Mouse (Mus musculus): ENCODE measurements at regions not wholly inside any gene's neighbourhood (a gene's known extent, or its start where the extent isn't known, plus 50 kb on each side); places are given as distances from the start of the nearest gene placed in this dataset.

DNA sequence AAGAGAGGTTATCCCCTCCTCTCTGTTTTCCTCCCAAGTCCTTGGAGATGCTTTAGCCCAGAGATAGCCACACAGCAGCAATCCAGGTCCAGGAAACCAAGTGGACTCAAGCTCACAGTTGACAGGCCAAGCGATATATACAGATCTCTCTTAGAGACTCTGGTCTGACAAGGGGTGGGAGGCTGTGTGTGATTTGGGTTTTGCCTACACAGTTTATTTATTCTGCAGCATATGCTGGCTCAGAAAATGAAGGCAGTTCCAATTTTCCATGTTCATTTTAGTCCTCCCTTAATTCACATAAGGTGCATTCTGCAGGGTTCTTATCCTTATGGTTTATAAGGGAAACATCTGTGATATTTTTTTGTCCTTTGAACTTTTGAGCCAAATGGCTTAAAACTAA is 595.0 kb upstream of the Apob start:
- no peak for DNase-seq (ENCODE audit: low spot score)

DNA sequence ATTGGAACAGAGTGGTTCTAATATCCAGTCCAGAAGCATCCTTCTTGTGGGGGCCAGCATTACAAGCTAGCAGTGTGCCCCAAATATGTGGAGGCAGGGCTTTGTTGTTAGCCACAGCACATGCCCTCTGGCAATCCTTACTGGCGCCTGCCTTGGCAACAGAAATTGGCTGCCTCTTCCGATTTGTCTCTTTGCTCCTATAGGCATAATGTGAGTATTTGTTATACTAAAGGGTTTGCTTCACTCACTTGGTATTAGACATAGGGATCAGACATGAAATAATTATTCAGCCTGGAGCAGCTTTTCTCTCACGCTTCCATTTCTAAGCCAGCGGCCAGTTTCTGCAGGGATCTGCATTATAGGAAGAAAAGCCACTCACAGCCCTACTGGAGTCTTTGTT is 573.6 kb upstream of the Apob start:
- DNase-seq (ENCODE audit: low spot score), result no peak

DNA sequence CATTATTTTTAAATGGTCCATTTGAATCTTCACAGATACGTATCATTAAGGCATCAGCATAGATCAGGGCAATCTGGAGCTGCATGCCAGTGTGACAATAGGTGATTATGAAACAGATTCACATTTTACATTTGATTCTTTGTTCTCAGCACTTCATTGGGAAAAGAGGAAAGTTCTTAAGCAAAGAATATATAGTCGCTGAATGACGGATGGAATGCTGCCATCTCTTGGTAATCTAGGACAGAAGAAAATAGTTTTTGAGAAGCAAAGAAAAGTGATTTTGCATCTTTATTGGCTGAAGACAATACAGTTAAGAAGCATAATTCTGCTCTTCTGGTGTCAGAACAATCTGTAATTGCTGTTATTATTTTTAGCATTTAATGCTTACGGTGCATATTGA is 565.6 kb upstream of the Apob start:
- no peak for DNase-seq (ENCODE audit: low spot score)

DNA sequence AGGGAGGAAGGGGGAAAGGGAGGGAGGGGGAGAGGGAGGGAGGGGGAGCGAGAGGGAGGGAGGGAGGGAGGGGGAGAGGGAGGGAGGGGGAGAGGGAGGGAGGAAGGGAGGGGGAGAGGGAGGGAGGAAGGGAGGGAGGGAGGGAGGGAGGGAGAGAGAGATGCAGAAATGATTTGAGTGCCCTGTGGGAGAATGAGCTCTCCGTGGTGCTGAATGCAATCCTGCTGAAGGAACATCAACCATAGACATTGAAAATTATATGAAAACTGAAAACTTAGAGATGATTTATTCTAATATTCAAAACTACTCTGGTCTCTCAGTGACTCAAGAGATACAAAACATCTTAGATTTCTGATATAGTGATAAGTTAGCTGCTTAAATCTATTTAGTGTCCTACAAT is 557.2 kb upstream of the Apob start:
- no peak for DNase-seq (ENCODE audit: low spot score)

DNA sequence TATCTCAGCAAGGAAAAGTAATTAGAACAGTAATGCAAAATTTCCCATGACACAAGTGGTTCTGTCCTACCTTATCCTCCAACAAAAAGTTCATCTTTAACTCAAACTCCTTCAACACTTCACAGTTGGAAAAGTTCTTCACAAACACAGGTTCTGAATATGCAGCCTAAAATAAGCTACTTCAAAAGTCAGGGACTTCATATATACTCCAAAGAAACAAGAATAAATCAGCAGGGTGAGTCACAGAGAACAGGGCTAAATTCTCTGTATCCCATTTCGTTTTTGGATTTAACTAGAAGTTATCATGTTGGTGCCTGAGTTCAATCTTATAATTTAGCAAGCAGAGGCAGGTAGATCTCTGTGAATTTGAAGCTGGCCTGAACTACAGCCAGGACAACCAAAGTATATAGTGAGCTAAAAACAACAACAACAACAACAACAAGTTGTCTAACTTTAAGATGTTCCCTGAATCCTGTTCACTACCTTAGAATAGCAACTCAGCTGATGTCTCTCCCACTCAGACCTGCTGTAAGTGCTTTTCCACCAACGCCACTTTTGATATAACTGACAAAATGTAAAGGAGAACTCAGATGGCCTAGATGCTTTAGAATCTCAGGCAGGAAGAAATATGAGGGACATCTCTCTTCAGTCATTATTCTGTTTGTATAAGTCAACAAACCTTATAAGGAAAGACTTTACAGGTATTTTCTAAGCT is 555.5 kb upstream of the Apob start:
- no peak for DNase-seq (ENCODE audit: low spot score)

DNA sequence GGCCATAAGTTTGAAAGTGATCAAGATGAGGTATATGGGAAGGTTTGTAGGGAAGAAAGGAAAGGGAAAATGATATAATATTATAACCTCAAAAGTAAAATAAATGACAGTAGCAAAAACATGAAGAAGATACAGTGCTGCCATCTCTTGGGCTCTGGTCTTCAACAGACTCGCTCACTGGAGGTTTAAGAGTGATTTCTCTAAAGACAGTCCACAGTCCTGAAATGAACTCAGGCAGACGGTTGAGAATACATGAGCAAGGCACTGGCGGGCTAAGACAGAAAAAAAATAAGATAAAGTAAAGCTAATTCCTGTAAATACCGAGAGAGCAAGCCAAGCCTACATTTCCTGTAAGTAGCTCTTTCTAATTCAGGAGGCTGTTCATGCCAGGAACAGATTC is 546.5 kb upstream of the Apob start:
- no peak for DNase-seq (ENCODE audit: low spot score)

DNA sequence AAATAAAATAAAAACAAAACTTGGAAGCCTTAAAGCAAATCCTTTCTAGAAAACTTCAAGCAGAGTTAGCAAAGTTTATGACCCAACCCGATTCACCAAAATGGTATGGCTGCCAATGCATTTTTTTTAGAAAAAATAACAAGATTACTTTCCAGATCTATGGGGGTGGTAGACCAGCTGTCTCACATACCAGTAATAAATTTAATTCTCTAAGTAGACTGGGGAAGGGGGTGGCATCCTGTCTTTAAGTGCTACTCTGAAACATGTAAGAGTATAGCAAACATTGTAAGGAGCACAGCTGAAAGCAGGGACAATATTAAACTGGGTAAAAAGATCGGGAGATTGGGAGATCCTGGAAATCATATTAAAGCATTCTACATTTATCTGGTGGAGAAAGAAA is 532.2 kb upstream of the Apob start:
- no peak for DNase-seq (ENCODE audit: low spot score)

DNA sequence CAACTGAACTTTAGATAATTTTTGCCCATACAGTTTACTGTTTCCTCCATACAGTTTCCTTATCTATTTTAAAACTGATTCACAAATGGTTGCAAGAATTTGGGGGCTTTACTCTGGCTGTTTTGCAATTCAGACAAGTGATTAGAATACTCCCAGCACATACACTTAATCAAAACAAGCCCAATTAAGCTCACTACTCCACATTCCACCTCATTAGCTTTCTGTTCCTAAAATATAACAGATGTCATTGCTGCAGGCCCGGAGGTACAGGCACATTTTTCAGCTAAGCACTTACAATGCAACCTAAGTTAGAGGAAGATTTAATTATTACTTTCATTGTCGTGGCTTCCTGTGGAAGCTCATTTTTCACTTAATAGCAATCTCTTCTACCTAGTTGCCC is 526.9 kb upstream of the Apob start:
- no peak for DNase-seq (ENCODE audit: low spot score)

DNA sequence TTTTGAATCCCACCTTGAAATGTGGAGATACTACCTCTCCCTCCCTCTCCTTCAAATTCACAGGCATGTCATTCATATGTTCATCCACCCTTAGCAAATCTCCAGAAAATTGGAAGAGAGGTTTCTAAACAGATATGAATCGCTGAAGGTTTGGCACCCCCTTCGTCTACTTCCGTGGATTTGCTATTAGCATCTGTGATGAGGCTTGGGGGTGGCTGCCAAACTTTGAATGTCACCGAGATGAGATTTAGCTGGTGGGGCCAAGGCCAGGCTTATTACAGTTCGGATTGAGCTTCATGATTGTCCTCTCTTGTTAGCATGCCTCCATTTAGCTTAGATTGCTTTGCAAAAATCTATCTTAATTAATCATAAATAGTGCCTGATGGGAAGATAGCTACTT is 520.4 kb upstream of the Apob start:
- DNase-seq (ENCODE audit: low spot score), result no peak

DNA sequence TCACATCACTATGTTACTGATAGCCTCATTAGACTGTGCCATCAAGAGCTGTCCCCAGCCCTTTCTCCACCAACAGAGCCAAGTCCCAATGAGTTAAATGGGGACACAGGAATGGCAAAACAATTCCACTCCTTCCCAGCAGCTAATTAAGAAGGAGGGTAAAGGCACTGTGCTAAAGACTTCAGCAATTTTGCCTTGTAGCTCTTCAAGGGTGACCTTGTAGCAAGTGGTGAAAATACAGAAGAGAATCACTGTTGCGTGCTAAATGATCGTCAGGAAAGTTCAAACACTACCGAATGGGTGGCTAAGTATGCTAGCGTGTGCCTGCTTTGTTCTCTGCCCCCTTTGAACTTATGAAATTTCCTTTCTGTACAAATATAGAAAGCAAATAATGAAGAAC is 519.9 kb upstream of the Apob start:
- DNase-seq (ENCODE audit: low spot score), result no peak

DNA sequence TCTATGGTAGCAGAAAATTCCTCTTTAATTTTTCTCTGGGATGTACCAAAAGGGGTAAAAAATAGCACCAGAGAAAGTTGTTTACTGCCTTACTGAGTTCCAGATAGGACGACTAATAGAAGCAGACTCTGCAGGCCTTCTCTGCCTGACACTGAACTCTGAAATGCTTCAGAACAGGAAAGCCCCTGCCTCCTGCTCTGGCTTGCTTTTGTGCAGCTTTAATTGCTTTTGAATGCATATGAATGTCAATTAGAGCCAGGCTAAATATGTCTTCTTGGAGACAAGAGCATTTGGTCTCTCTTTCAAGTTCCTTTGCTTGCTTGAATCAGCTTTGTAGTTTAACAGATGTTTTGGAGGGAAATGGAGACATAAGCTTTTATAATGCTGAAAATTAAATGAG is 512.5 kb upstream of the Apob start:
- DNase-seq (ENCODE audit: low spot score), result no peak

DNA sequence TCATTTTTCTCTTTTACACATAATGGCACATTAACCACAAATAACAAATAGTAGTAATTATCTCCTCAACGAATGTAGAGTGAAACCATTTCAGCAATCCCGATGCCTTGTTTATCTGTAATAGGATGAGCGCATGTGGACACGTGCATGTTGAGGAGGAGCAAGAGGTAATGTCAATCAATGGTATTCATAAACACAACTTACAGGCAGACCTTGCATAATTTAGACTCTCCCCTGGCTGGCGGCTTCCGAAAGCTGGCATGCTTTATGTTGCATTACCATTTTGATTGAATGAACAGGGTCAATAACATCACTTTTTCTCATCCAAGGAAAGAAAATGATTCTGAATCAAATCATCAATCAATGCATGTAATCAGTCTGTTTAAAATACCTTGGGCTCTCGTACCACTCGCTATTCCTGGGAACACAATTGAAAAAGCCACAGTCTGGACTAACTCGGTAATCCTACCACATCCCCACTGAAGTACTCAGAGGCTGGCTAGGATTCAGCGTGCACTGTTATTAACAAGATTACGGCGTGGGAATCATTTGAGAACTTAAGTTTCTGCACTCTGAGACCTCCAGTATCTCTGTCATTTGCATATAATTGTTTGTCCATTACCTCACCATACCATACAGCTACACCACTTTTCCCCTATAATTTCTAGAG is 464.7 kb upstream of the Apob start:
- DNase-seq (ENCODE audit: low spot score), result no peak

DNA sequence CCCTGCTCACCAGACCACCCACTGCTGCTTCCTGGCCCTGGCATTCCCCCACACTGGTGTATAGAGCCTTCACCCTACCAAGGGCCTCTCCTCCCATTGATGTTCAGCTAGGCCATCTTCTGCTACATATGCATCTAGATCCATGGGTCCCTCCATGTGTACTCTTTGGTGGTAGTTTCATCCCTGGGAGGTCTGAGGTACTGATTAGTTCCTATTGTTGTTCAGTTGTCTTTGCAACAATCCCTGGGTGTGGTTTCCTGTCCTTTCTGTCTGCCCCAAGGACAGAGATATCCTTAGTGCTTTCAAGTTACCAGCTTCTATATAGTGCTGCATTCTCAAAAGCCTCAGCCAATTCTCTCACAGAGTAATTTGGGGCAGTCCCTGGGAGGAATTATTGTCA is 440.1 kb upstream of the Apob start:
- DNase-seq (ENCODE audit: low spot score), result no peak

DNA sequence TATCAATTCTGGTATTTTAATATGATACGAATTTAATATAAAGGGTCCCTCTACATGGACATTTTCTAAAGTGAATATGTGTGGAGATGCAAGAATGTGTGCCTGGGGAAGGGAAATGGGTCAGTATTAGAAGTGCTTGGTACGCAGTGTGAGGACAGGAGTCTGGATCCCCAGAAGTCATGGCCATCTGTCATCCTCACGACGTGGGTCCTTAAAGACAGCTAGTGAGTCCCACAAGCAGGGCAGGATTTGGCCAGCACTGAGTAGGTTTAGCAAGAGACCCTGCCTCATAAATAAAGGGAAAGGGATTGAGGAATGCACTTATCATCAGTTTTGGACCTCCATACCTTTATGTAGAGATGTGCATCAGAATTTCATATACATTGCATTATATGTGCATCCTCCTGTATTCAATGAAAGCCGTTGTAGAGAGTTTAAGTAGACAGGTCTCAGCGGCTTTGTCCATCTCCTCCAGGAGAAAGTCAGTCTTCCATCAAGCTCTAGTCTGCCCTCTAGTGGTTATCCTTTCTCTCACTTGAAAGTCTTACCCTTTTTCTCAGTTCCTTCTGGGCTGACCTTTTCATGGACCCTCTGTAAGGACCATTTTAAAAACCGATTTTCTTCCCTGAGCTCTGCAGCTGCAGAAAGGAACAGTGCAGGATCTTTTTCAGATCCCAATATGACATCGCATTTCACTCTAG is 434.0 kb upstream of the Apob start:
- no peak for DNase-seq (ENCODE audit: low spot score)

DNA sequence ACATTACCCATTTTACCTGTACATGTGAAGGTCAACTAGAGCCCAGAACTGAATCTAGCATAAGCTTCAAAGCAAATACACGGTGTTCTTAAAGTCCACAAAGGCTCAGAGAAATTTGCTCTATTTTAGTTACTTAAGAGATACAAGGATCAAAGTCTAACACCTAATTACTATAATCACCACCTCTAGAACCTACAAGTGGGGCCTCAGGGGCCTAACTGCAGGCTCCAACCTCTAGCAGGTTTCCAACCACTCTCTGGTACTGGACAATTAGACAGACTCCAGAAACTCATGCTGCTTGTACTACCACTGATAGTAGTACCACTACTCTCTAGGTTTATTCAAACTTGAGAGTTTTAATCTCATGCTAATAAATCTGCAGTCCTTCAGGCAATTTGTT is 428.7 kb upstream of the Apob start:
- DNase-seq (ENCODE audit: low spot score), result no peak

DNA sequence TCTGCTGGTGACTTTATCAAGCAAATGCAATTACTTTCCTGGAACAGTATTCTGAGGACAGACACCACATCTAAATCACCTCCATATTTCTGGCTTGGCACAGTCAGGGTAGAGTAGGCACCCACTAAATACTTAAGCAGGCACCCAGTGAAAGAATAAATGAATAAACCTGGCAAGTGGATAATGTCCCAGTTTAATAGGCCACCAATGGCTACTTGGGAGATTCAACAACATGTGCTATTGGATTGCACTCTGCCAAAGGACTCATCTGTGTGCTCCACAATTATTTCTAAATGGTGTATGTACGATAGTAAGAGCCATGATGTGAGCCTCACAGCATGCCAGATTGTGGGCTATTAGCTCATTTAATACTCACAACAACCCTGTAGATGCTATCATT is 417.2 kb upstream of the Apob start:
- no peak for DNase-seq (ENCODE audit: low spot score)

DNA sequence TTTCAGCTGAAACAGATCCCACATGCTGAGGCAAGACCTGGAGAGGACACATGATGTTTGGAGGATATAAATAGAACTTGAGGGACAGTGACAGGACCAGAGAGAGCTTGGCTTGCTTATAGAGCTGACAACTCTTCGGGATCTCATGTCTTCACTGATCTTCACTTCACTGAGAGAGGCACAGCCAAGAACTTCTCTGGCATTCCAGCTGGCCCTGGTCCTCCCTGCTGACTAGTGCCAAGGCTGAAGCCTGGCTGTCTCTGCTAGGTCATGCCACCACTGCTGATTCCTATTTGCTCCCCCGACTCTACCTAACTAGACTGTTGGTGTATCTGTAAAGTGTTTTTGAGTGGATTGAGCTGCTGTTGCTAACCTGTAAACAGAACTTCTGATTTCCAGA is 401.4 kb upstream of the Apob start:
- no peak for DNase-seq (ENCODE audit: low spot score)

DNA sequence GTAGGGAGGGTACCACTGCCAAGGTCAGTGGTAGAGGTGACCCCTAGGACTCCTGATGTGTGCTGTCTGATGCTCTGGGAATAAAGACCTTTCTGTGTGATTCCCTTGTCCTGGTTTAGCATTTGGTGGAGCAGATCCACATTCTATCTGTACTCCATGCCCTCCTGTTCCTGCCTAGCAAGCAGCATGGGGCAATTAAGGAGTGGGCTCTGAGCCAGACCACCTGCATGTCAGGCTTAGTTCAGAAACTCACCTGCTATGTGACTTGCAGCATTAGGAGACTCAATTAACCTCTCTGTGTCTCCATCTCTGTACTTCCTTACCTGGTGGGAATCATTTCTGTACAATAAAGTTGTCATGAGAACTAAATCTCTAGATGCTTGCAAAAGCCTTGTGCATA is 389.9 kb upstream of the Apob start:
- DNase-seq (ENCODE audit: low spot score), result no peak

DNA sequence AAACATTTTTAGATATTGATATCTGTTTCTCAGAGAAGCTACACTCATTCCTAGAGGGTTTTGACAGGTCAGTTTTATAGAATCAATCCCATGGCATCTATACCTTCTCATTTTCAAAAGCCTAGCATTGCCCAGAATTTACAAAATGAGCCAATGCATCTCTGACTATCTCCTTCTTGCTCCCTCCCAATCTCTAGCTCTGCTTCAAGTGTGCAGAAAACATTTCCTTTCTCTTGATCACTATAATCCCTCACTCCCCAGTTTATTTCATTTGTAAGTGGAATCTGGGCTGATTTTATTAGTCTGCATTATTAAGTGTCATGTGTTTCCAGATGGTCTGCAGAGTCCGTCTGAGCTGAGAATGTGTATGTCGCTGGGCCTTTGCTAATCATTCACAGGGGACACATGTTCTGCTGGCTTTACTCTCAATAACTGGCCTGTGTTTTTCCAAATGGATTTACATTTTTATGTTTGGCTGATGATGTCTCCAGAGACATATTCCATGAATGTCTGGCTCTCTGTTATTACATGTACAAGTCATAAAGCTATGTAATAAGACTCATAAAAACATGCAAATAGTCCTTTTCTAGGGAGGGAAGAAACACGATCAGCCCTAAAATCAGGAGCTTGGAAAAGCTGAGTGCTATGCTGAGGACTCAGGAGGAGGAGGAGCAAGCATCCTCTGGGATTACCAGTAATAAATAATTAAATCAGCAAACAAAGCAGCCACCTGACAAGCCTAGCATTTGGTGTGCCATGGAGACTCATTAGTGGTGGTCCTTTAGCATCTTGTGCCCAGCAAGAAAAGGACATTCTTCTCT is 366.0 kb upstream of the Apob start:
- DNase-seq (ENCODE audit: low spot score), result no peak

DNA sequence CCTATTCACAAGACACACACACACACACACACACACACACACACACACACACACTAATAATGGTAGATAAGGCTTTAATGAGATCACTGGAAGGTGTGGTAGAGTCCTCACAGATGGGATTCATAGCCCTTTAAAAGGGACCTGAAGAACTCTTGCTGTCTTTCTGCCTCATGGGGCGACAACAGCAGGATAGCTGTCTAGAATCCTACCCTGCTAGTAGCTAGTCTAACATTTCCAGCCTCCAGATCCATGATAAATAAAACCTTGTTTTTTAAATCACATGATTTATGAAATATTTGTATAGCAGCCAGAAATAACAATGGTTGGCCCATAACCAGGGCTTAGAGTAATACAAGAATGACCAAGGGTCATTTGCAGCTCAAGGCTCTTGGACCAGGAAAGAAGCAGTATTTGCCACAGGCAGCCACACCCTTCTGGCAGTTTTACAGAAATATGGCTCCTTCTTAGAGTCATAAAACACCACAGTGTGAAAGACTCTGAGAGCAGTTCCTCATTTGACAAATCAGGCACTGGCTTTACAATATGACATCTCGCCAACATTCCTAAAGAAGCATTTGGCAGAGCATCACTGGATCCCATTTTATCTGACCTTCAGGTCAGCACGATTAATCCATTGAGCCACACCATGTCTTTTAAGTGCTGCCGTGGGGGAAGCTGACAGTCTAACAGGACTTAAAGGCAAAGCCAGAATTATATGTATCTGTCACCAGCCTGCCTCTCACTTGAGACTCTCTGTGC is 340.9 kb upstream of the Apob start:
- peak; percentile 5 for DNase-seq (ENCODE audit: low spot score)

DNA sequence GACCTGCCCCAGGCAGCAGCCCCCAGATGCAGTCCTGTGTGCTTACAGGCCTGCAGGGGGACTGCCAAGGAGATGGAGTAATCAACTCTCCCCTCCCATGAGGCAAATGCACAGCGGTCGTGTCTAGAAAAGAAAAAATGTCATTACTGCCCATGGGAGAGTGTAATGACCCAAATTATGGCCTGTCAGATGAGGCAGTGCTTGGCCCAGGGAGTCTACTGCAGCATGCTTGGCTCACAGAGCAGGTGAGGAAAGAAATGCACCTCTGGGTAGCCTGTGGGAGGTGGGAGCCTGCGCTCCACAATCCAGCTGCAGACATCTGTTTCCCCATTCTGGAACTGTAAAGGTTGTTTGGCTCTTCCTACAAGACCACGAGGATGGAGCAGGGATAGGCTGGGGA is 339.8 kb upstream of the Apob start:
- no peak for DNase-seq (ENCODE audit: low spot score)

DNA sequence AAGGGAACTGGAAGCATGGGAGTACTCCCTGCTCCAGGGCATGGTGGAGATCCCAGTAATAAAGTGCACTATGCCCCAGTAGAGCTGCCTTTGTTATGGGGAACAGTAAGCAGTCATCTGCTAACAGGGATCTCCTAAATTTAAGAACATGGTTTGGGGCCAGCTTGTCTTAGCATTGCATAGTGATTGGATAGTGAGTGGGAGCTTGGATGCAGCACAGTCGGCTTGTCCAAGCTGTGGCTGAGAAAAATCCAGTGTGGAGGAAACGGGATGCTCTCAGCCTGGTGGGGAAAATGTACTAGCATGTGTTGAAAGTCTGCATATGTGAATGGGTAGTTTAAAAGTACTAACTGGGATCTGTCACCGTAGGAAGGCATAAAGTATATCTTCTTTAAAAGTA is 326.6 kb upstream of the Apob start:
- no peak for DNase-seq (ENCODE audit: low spot score)
